In genomic region chr14:56368834-56369233, GRCm38 (mm10) we compare ENCODE assay signal across 11 mouse cellular contexts. TPM values are rescaled to one million over a fixed set of nuclear protein-coding genes. Genes with fewer than 3 reads are reported as not detected.
A peak's percentile ranks its signal among the peaks of the same experiment; 100 is the strongest.
DNase-seq lines count a peak whose midpoint lies in the region; ATAC-seq and TF ChIP-seq lines count a peak whose summit lies in the region.
"Had no signal": no experiment of that assay in that cellular context is flagged by ENCODE, and none has a peak within 500 bp of the region (broad histone marks: within the 10 kb centered on the region; RNA-seq: fewer than 3 reads in every experiment).

No protein-coding gene starts in this region.

- 59% methylated on average over 3 of the region's 3 CpGs for WGBS in liver, adult 2 months
- 38% methylated on average over 3 of the region's 3 CpGs for WGBS in liver, embryonic 12.5 days (ENCODE audit: insufficient replicate concordance)

- no peaks in the 10 kb centered on the region for H3K4me1 ChIP-seq in liver, adult 2 months (ENCODE audit: control insufficient read depth, insufficient read depth, low read length)
- no peaks in the 10 kb centered on the region for H3K4me1 ChIP-seq in liver, embryonic 12.5 days

- H3K9me3 ChIP-seq in liver, embryonic 12.5 days (replicated peaks) = no peaks in the 10 kb centered on the region
- H3K9me3 ChIP-seq: embryonic facial prominence, embryonic 13.5 days had no signal

- peak; percentile 24; the same call in 1 of the 2 replicates for TF ChIP-seq CTCF in liver, adult 2 months (IDR thresholded peaks at IDR 0.05; ENCODE audit: low read depth, low read length)

- no peak for ATAC-seq in liver, embryonic 12.5 days
- ATAC-seq: intestine, embryonic 16.5 days had no signal

- no peaks in the 10 kb centered on the region for H3K36me3 ChIP-seq in liver, adult 2 months (ENCODE audit: control insufficient read depth, insufficient read depth, low read length)
- H3K36me3 ChIP-seq in liver, embryonic 12.5 days = no peaks in the 10 kb centered on the region
- H3K36me3 ChIP-seq: embryonic facial prominence, embryonic 13.5 days had no signal

- DNase-seq in cerebellum, postnatal 10 days = peak; percentile 61 to 72
- no peak for DNase-seq in cerebellum, adult 18-20 months
- no peak for DNase-seq in liver, adult 2 months (ENCODE audit: extremely low read depth, low read depth, low spot score)
- DNase-seq in c-Kit-positive CD71-negative TER-119-negative erythroid progenitor cells, embryonic 14.5 days (ENCODE audit: low read depth) = peak; percentile 8
- peak; percentile 47 for DNase-seq in retina, embryonic 14.5 days (ENCODE audit: low spot score)
- no peak for DNase-seq in layer of hippocampus, adult 9-11 months
- DNase-seq in heart, adult 8-10 months (ENCODE audit: low spot score) = no peak

- H3K4me2 ChIP-seq in liver, embryonic 12.5 days = no peak overlapping the region
- H3K4me2 ChIP-seq: embryonic facial prominence, embryonic 13.5 days had no signal

- no peak overlapping the region for H3K9ac ChIP-seq in liver, adult 2 months (ENCODE audit: low read depth, low read length)
- no peak overlapping the region for H3K9ac ChIP-seq in liver, embryonic 12.5 days
- H3K9ac ChIP-seq: embryonic facial prominence, embryonic 13.5 days had no signal

- no peak for TF ChIP-seq POLR2A in liver, adult 2 months (IDR thresholded peaks at IDR 0.05; ENCODE audit: extremely low read depth, insufficient read depth, low read length)

- H3K79me2 ChIP-seq in liver, adult 2 months (ENCODE audit: control insufficient read depth, insufficient read depth, low read length) = no peaks in the 10 kb centered on the region

- no peak overlapping the region for H3K4me3 ChIP-seq in liver, adult 2 months (ENCODE audit: insufficient read depth, low read depth, low read length)
- no peak overlapping the region for H3K4me3 ChIP-seq in liver, embryonic 12.5 days
- H3K4me3 ChIP-seq: embryonic facial prominence, embryonic 13.5 days had no signal

- no peak overlapping the region for H3K27ac ChIP-seq in liver, adult 2 months (replicated peaks; ENCODE audit: insufficient read depth, low read depth, low read length)
- no peak overlapping the region for H3K27ac ChIP-seq in liver, embryonic 12.5 days
- H3K27ac ChIP-seq: embryonic facial prominence, embryonic 13.5 days had no signal

- H3K27me3 ChIP-seq in liver, adult 2 months (ENCODE audit: control insufficient read depth, insufficient read depth, low read length) = peaks cover 9% of the 10 kb centered on the region
- H3K27me3 ChIP-seq in liver, embryonic 12.5 days (replicated peaks) = peaks cover 56% of the 10 kb centered on the region

RNA-seq across cellular contexts. Expression of gene Atp12a, which starts 4.0 kb away (rescaled TPM):
- not detected in 2 replicates for total RNA-seq in liver, adult 2 months (2014; rRNA removed)
- 0.04 TPM in 1 of 2 replicates, not detected in the other for polyA plus RNA-seq in liver, adult 2 months (2012; rRNA removed)
- not detected in 2 replicates for polyA plus RNA-seq in liver, embryonic 12.5 days (2016; fragmentation: Nextera tagmentation; extraction: Ambion mirVana)
- total RNA-seq in heart, adult 8-10 months (2022) = not detected
- total RNA-seq: megakaryocyte, adult 5-6 weeks had no signal

RNA-seq across cellular contexts. Expression of gene Rnf17, which starts 33.5 kb away (rescaled TPM):
- total RNA-seq in liver, adult 2 months (2014; rRNA removed) = 0.07 and 0.18 TPM in 2 replicates
- not detected in 2 replicates for polyA plus RNA-seq in liver, adult 2 months (2012; rRNA removed)
- polyA plus RNA-seq in liver, embryonic 12.5 days (2016; fragmentation: Nextera tagmentation; extraction: Ambion mirVana) = 4.0 and 4.2 TPM in 2 replicates
- total RNA-seq in heart, adult 8-10 months (2022) = under 1 TPM; 0.38 to 0.79 (median 0.48) TPM

Comparison
In these comparisons a context has a peak if more than half of its experiments do, and no peak if none do; other contexts are left out.
1. DNase-seq: peak in cerebellum, postnatal 10 days (2 of 2), c-Kit-positive CD71-negative TER-119-negative erythroid progenitor cells, embryonic 14.5 days (single experiment) and retina, embryonic 14.5 days (single experiment); none in cerebellum, adult 18-20 months (0 of 2), liver, adult 2 months (single experiment), layer of hippocampus, adult 9-11 months (single experiment) and heart, adult 8-10 months (single experiment).